Mouse (Mus musculus) brown adipose tissue, adult 24 weeks (tissue): Measurements from ENCODE around the gene Slc41a3. TPM values are rescaled to one million over a fixed set of nuclear protein-coding genes. Genes with fewer than 3 reads are reported as not detected.

Experiments used
- H3K27ac ChIP-seq: fragments of 200-500 bp; replicated peaks from 2 replicates; pipeline ENCODE4 v1.5.1; 2012; ENCODE audit warnings: low read depth, mild to moderate bottlenecking, low read length
- H3K4me1 ChIP-seq: fragments of 200-500 bp; 2 replicates; pipeline ENCODE4 v1.6.1; 2012; ENCODE audit warnings: low read length, mixed read lengths; ENCODE audit not compliant: control insufficient read depth, insufficient read depth, insufficient read length
- H3K4me3 ChIP-seq: fragments of 200-500 bp; 2 replicates; pipeline ENCODE4 v1.5.1; 2012; ENCODE audit warnings: low read depth, mild to moderate bottlenecking, low read length, moderate library complexity; ENCODE audit not compliant: insufficient read depth
- polyA plus RNA-seq: library from polyadenylated mRNA; stranded (reverse); fragments of >200 nt; gene quantifications from 2 replicates; pipeline ENCODE4 v1.2.4, GENCODE M21; 2012; ENCODE audit not compliant: missing spikeins, insufficient read depth, insufficient read length

The Slc41a3 gene
- polyA plus RNA-seq, 1 experiment, result 2.3 TPM

DNA sequence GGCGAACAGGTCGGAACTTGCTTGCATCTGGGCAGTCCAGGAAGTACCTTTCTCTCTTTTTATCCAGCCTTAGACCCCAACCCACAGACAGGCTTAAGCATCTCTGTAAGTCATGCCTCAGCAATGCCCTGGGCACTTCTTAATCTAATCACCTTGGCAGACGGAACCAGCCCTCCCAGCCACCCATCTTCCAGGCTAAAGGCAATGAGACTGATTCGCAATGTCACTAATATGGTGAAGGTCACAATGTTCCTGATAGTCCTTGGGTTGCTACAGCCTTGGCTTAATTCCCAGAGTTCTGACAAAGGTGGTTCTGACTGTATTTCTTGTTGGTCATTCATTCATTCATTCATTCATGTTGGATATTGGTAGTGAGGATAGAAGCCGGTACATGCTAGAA, 5.7 kb downstream of the Slc41a3 start:
- no peak overlapping the region for H3K27ac ChIP-seq
- no peak overlapping the region for H3K4me3 ChIP-seq
- no peaks in the 10 kb centered on the region for H3K4me1 ChIP-seq

DNA sequence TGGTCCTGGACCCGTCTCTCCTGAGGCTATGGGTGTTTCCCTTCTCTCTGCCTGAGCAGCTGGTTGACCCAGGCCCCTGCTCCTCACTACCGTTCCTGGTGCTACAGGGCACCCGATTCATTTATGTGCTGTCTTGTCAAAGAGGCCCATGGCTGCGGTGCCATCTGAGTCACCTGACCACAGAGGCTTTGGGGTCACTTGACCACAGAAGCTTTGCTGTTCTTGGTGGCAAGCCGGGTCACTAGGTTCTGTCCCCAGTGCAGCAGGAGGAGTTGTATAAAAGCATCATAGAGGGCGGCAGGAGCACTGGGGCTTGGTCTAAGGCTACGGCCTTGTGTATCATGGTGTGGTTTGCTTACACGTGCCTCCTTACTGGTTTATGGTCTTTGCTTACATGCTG, 8.8 kb downstream of the Slc41a3 start:
- Histone ChIP-seq H3K4me3 (no peak overlapping the region), H3K27ac (no peak overlapping the region), H3K4me1 (no peaks in the 10 kb centered on the region)

DNA sequence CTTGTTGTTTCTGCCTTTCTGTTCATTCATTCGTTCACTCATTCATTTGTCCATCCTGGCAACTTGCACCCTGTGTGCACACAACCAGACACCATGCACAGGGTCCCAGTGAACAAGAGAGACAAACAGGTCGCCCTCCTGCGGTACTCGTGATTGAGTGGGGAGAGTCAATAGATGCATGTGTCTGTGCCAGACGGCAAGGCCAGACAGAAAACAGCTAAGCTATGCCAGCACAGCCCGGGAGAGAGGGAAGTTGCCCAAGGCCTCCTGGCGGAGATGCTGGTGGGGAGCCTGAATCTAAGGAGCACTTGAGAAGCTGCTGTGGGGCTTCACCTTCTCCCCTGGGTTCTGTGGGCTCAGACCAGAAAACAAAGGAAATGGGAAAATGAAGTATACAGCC, 10.8 kb downstream of the Slc41a3 start:
- no peaks in the 10 kb centered on the region for H3K4me1 ChIP-seq
- no peak overlapping the region for H3K4me3 ChIP-seq
- H3K27ac ChIP-seq, result no peak overlapping the region

DNA sequence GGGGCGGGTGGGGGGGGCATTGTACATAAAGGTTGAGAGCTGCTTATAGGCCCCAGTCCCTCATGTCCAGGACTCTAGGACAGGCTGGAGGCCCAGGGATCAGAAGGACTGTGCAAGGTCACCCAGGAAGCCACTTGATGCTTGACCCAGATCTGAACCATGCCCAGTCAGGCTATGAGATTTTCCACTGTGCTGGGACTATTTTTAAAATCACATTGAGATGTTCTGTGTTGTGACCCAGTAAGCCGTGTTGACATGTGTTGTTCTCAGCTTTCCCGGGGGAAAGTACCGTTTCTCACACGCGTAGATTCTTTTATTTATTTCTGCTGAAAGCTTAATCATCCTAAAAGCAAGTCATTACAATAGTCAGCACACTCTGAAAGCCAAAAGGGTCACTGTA, 11.5 kb downstream of the Slc41a3 start:
- Histone ChIP-seq H3K4me3 (no peak overlapping the region), H3K27ac (no peak overlapping the region), H3K4me1 (no peaks in the 10 kb centered on the region)

DNA sequence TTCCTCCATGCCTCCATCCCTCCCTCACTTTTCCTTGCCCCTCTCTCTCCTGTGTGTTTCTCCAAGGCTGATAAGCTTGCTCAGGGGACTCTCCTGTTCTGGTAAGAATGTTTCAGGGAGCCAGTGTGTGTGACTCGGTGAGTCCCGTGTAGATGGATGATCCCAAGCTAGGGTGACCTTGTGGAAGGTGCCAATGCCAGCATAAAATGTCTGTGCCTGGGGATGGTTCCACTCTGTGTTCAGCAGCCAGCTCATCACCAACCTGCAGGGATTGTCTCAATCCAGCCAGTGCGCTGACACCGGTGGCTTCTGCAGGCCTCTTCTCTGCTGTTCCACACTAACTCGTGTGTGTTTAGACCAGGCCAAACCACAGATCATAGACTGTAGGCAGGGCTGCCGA, 12.0 kb downstream of the Slc41a3 start:
- no peaks in the 10 kb centered on the region for H3K4me1 ChIP-seq
- H3K4me3 ChIP-seq, result no peak overlapping the region
- H3K27ac ChIP-seq, result no peak overlapping the region

DNA sequence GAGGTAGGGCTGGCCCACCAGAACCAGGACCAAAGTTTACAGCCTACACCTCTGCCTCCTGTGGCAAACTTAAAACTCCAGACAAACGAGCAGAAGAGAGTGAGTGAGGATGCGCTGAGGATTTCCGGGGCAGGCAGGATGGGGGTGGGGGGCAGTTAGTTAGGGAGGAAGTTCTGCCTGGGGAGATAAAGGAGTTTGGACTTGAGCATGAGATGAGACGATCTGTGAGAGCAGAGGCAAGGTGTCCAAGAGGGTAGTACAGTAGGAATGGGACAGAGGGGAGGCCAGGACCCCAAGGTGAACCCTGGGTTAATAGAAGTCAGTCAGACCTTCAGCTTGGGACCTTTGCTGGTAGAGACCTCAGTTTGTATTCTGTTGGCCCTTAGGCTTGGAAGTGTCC, 13.7 kb downstream of the Slc41a3 start:
- Histone ChIP-seq H3K4me1 (no peaks in the 10 kb centered on the region), H3K4me3 (no peak overlapping the region), H3K27ac (no peak overlapping the region)

DNA sequence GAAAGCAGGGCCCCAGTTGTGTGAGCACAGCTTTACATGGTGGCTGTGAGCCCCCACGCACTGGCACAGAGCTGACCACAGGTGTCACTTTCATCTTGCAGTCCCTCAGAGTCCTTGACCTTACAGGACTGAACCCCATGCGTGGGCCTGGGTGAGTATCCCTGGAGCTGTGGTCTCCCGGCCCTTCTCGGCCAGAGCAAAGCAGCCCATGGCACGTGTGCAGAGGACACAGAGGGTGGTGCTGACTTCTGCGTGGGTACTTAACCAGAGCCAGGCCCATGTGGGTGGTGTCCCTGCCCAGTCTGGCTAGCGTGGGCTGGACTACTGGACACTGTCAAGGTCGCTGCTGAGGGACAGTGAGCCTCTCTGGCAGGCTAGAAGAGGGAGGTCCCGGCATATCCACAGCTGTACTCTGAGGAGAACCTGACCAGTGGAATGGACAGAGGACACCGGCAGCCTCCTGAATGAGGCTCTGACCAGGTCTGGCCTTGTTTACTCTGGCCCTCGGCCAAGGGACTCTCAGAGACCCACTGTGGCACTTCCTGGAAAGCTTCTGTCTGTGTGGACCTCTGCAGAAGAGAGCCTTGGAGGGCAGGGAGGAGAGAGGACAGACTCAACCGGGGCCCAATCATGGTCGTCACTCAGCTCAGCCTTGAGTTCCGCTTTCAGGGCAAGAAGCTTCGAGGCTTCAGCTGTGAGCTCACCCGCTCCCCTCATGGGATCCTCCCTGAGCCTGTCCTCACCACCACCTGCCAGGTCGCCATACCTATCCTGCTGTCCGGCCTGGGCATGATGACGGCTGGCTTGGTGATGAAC, 14.5 kb downstream of the Slc41a3 start:
- H3K4me3 ChIP-seq, result no peak overlapping the region

DNA sequence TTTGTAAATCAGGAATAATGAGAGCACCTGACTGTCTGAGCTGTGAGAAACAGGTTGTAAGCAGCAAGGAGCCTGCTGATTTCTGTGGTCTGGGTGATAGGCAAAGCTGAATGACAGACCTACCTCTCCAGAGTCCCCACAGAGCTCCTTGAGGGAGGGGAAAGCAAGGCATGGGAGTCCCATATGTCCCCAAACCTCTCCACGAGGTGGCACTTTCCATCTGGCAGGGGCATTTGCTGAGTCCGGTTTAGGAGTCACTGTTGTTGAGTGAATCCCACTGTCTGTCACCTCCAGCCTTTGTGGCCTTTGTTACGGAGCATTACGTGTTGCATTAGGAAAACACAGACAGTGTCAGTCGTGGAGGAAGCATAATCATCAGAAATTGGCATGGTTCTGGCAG, 15.4 kb downstream of the Slc41a3 start:
- no peak overlapping the region for H3K27ac ChIP-seq
- no peaks in the 10 kb centered on the region for H3K4me1 ChIP-seq
- no peak overlapping the region for H3K4me3 ChIP-seq

More for the DNA sequence above, 14.5 kb downstream of the Slc41a3 start:
- Histone ChIP-seq H3K27ac (no peak overlapping the region), H3K4me1 (no peaks in the 10 kb centered on the region)

DNA sequence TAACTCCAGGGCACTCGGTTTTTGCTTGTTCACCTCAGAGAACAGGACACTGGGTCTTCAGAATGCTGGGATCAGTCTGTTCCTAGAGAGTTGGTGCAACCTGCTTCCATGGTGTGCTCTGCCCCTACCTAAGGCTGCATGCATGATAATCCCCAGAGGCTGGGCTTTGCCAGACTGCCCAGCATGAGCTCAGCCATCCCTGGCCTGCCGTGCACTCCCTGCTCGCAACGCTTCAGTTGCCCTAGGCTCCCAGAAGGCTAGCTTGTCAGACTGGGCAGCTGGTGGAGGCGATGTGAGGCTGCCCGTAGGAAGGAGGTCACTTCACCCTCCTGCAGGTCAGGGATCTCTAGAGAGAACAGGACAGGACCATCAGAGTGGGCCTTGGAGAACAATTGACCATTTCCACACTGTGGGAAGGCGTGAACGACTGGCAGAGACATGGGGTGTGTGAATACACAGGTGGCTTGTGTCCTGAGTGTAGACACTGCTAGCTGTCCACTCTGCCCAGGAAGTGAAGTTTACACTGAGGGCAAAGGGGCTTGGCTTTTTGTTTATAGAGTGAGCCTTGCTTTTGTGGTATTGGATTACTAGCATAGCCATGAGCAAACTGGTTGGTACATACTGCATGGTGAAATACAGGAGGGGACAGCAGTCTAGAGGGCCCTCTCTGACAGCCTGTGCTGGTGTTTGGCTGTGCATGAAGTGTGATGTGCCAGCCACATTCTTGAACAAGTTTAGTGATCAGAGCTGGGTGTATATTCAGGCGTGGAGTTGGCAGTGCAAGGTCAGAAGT, 16.5 kb downstream of the Slc41a3 start:
- no peak overlapping the region for H3K4me3 ChIP-seq
- no peak overlapping the region for H3K27ac ChIP-seq

DNA sequence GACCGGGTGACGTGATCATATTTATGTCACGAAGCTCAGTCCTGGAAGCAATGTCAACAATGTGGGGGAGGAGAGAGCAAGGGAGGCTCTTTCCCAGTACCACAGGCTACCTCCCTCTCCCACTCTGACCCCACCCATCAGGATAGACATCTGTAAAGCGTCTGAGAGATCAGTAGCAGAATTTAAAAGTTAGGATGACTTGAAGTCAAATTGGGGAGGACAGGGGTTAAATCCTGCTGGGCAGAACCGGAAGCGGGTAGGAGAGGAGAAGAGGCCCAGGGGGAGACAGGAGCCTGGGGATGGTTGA, 17.0 kb downstream of the Slc41a3 start:
- no peak overlapping the region for H3K27ac ChIP-seq
- H3K4me1 ChIP-seq, result no peaks in the 10 kb centered on the region
- H3K4me3 ChIP-seq, result no peak overlapping the region

More for the DNA sequence above, 16.5 kb downstream of the Slc41a3 start:
- no peaks in the 10 kb centered on the region for H3K4me1 ChIP-seq

DNA sequence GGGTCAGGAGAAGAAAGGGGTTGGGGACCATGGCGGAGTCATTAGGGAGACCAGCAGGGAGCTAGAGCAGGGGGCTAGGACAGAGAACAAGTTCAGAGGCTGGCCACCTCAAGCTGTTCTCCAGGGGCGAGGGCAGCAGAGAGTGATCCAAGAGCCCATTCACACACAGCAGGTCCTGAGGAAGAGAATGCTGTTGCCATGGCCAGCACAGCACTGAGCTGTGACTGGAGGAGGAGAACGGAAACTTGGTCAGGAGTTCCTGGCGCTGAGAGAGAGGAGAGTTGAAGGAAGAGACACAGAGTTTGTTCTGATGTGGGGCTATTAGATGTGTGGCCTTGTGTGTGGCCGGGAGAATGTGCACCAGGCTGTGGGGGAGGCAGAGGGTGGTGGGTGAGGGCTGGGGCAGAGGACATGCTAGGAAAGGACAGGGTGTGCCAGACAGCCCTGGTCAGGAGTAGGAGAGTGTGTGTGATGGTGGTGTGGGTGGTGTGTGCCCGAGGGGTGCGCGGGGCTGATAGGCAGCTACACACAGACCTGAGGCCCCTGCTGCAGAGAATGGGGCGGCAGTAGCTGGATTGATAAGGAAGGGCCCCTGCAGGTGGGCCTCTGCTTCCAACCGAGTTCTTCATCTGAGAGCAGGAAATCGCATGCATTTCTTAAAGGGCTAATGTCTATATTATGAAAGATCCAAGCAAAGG, 18.4 kb downstream of the Slc41a3 start:
- no peaks in the 10 kb centered on the region for H3K4me1 ChIP-seq
- H3K4me3 ChIP-seq, result no peak overlapping the region

DNA sequence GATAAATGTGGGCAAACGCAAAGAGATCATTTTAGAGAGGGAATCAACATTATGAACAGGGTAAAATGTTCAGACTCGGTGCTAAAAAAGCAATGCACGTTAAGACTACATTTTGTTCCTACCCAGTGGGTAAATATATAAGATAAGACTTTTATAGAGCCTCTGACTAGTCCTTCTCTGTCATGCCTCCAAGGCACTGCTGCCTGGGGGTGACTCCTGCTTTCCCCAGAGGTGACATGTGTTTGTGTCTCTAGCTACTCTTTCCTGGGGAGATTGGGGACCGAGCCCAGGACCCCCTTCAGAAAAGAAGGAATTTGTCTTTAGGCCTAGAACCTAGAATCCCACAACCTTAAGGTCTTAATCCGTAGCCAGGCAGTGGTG, 18.9 kb downstream of the Slc41a3 start:
- H3K4me3 ChIP-seq, result no peak overlapping the region
- no peaks in the 10 kb centered on the region for H3K4me1 ChIP-seq
- H3K27ac ChIP-seq, result no peak overlapping the region

More for the DNA sequence above, 18.4 kb downstream of the Slc41a3 start:
- no peak overlapping the region for H3K27ac ChIP-seq

DNA sequence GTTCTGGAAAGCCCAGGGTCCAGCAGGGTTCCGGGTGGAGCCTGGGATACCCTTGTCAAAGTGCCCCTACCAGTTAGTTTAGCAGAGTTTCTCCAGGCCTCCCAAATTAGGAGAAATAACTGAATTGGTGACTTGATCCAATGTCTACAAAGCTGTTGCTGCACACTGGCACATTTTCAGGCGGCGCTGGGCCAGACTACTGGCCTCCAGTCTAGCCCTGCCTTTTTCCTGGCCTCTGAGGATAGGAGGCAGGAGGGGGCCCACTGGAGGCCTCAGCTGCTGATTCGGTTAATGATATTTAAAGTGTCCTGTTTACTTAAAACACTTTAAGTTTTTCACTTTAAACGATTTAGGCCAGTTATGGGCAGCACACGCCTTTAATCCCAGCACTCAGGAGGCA, 19.7 kb downstream of the Slc41a3 start:
- Histone ChIP-seq H3K4me3 (no peak overlapping the region), H3K27ac (no peak overlapping the region), H3K4me1 (no peaks in the 10 kb centered on the region)

DNA sequence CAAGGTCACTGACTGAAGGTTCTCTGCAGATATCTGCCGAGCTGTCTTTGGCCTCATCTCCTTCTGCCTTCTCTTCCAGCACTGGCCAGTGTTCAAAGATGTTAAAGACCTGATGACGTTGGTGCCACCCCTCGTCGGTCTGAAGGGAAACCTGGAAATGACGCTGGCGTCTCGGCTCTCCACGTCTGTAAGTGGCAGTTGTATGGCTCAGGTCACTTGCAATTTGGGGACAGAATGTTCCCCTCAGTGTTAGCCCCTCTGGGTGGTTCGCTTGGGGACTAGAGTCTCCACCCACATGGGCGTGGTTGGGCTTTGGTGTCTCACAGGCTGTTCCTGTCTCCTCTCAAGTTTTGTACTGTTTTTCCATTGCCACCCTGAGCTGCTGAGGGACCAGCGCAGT, 20.2 kb downstream of the Slc41a3 start:
- no peak overlapping the region for H3K27ac ChIP-seq
- H3K4me3 ChIP-seq, result no peak overlapping the region
- no peaks in the 10 kb centered on the region for H3K4me1 ChIP-seq

DNA sequence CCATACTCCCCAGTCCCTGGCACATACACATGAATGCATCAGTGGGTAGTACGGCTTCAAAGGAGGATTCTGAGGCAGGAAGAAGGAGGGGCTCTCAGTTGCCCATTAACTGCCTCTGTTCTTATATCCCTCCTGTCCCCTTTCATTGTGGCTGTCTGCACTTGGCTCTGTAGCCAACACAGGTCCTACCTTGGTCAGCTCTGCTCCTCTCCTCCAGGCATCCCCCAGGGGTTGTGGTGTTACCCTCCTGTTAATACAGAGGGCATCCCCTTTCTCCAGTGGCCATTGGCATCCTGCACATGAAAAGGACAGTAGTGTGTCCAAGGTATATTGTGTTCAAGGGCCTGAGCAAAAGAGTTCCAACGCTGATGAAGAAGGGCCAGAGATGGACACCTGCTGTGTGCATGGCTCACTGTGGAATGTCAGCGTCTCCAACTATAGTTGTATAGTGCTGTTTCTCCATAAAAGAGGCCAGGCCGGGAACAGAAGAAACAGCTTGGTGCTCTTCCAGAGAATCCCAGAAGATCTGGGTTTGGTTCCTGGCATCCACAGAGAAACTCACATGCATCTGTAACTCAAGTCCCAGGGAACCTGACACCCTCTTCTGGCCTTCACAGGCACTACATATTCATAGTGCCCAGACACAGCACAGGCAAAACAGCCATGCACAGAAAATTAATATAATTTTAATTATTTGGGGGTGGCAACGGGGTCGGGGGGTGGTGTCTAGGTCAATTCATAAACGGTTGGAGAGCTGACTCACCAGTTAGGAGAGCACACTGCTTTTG, 20.9 kb downstream of the Slc41a3 start:
- Histone ChIP-seq H3K27ac (no peak overlapping the region), H3K4me1 (no peaks in the 10 kb centered on the region), H3K4me3 (no peak overlapping the region)
